Mouse (Mus musculus) kidney, embryonic 16.5 days (tissue): ENCODE measurements around the gene H2-Ab1. TPM values are rescaled to one million over a fixed set of nuclear protein-coding genes. Genes with fewer than 3 reads are reported as not detected.
"Not testable (repeated sequence)": the region's sequence is repeated elsewhere in the genome, so short reads cannot be mapped to it uniquely, and the experiment has no call there.

ENCODE experiments used
- ATAC-seq: fragments of 200-750 bp; cut with Nextera tagmentation; 2 replicates; pipeline ENCODE4 v1.8.0; 2017; ENCODE audit warnings: moderate TSS enrichment; ENCODE audit not compliant: low FRiP score, low TSS enrichment
- H3K27ac ChIP-seq: fragments of 300-500 bp; sonication (generic); 2 replicates; pipeline ENCODE4 v1.5.1; 2014; ENCODE audit warnings: low read length
- H3K27me3 ChIP-seq: fragments of 300-500 bp; sonication (generic); 2 replicates; pipeline ENCODE4 v1.6.1; 2014; ENCODE audit warnings: low read length, control low read depth, mixed read lengths; ENCODE audit not compliant: insufficient read depth
- H3K36me3 ChIP-seq: fragments of 300-500 bp; sonication (generic); 2 replicates; pipeline ENCODE4 v1.6.1; 2014; ENCODE audit warnings: low read length, control low read depth, mixed read lengths; ENCODE audit not compliant: insufficient read depth
- H3K4me1 ChIP-seq: fragments of 300-500 bp; sonication (generic); 2 replicates; pipeline ENCODE4 v1.6.1; 2014; ENCODE audit warnings: low read length, control low read depth, mixed read lengths; ENCODE audit not compliant: insufficient read depth
- H3K4me2 ChIP-seq: fragments of 300-500 bp; sonication (generic); replicated peaks from 2 replicates; pipeline ENCODE4 v1.6.1; 2014; ENCODE audit warnings: low read depth, low read length
- H3K4me3 ChIP-seq: fragments of 300-500 bp; sonication (generic); 2 replicates; pipeline ENCODE4 v1.5.1; 2014; ENCODE audit warnings: mild to moderate bottlenecking, low read length
- H3K9ac ChIP-seq: fragments of 300-500 bp; sonication (generic); replicated peaks from 2 replicates; pipeline ENCODE4 v1.6.1; 2014; ENCODE audit warnings: low read length
- H3K9me3 ChIP-seq: fragments of 300-500 bp; sonication (generic); 2 replicates; pipeline ENCODE4 v1.6.1; 2016; ENCODE audit warnings: low read length, control low read depth
- WGBS: fragments of 180-500 bp; shearing (Covaris S2); extraction: QIAGEN DNeasy Blood & Tissue Kit; methylation state at CpG from one replicate; pipeline ENCODE4 v1.1.7; 2014; 5-methylcytosine and 5-hydroxymethylcytosine counted together
- polyA plus RNA-seq: library from polyadenylated mRNA; unstranded; fragments of >200 nt; fragmentation: Nextera tagmentation; extraction: Ambion mirVana; gene quantifications from 2 replicates; pipeline ENCODE4 v1.2.1, GENCODE M21; 2015

H2-Ab1 gene
- polyA plus RNA-seq, 1 experiment from 2014 or later: 37.9 TPM

GRCm38 (mm10) chr17:34217986-34218385 lies 39.5 kb upstream of the H2-Ab1 start:
- WGBS: 80% methylated on average over 5 of the region's 5 CpGs
- no peak for ATAC-seq

GRCm38 (mm10) chr17:34218675-34219074 lies 38.8 kb upstream of the H2-Ab1 start:
- H3K4me1 ChIP-seq: no peaks in the 10 kb centered on the region
- no peak overlapping the region for H3K9ac ChIP-seq
- no peak for ATAC-seq
- WGBS: 79% methylated on average over 11 of the region's 11 CpGs
- H3K4me3 ChIP-seq: no peak overlapping the region
- no peak overlapping the region for H3K27ac ChIP-seq
- peaks cover 4% of the 10 kb centered on the region; the same call in 1 of the 2 replicates for H3K9me3 ChIP-seq
- H3K36me3 ChIP-seq: no peaks in the 10 kb centered on the region
- peaks cover 16% of the 10 kb centered on the region for H3K27me3 ChIP-seq
- no peak overlapping the region for H3K4me2 ChIP-seq

More at GRCm38 (mm10) chr17:34217986-34218385, 39.5 kb upstream of the H2-Ab1 start:
- H3K27ac ChIP-seq: no peak overlapping the region
- no peak overlapping the region for H3K9ac ChIP-seq
- no peaks in the 10 kb centered on the region for H3K4me1 ChIP-seq
- no peaks in the 10 kb centered on the region for H3K36me3 ChIP-seq
- no peak overlapping the region for H3K4me3 ChIP-seq
- peaks cover 23% of the 10 kb centered on the region for H3K27me3 ChIP-seq
- H3K4me2 ChIP-seq: no peak overlapping the region
- H3K9me3 ChIP-seq: peaks cover 4% of the 10 kb centered on the region; the same call in 1 of the 2 replicates

- H3K36me3 ChIP-seq, H3K4me1 ChIP-seq, H3K9me3 ChIP-seq, ATAC-seq, H3K9ac ChIP-seq, H3K27ac ChIP-seq, H3K4me3 ChIP-seq, H3K4me2 ChIP-seq: not testable (repeated sequence)
- 87% methylated on average over 7 of the region's 11 CpGs for WGBS
- peaks cover 12% of the 10 kb centered on the region for H3K27me3 ChIP-seq
These were observed 38.4 kb upstream of the H2-Ab1 start for GRCm38 (mm10) chr17:34219096-34219495.

- H3K4me1 ChIP-seq, H3K27me3 ChIP-seq, H3K4me3 ChIP-seq, H3K4me2 ChIP-seq, ATAC-seq, H3K9ac ChIP-seq, H3K9me3 ChIP-seq, H3K36me3 ChIP-seq, H3K27ac ChIP-seq: not testable (repeated sequence)
- WGBS: 85% methylated on average over 3 of the region's 7 CpGs
These were observed 37.7 kb upstream of the H2-Ab1 start for GRCm38 (mm10) chr17:34219801-34220200.

- not testable (repeated sequence) for ATAC-seq
- WGBS: 100% methylated on average over 2 of the region's 16 CpGs
These were observed 37.1 kb upstream of the H2-Ab1 start for GRCm38 (mm10) chr17:34220401-34220800.

GRCm38 (mm10) chr17:34224816-34225215 lies 32.7 kb upstream of the H2-Ab1 start:
- 98% methylated on average over 3 of the region's 3 CpGs for WGBS
- H3K9ac ChIP-seq: no peak overlapping the region

More at GRCm38 (mm10) chr17:34220401-34220800, 37.1 kb upstream of the H2-Ab1 start:
- not testable (repeated sequence) for H3K9ac ChIP-seq, H3K9me3 ChIP-seq, H3K4me1 ChIP-seq, H3K27me3 ChIP-seq, H3K27ac ChIP-seq, H3K36me3 ChIP-seq, H3K4me2 ChIP-seq, H3K4me3 ChIP-seq

GRCm38 (mm10) chr17:34225426-34225825 lies 32.1 kb upstream of the H2-Ab1 start:
- Histone ChIP-seq H3K27ac (no peak overlapping the region), H3K36me3 (no peaks in the 10 kb centered on the region), H3K4me1 (no peaks in the 10 kb centered on the region), H3K4me3 (no peak overlapping the region), H3K9me3 (peaks cover 7% of the 10 kb centered on the region), H3K9ac (no peak overlapping the region), H3K27me3 (no peaks in the 10 kb centered on the region), H3K4me2 (no peak overlapping the region)
- 96% methylated on average over 8 of the region's 8 CpGs for WGBS
- ATAC-seq: no peak

More at GRCm38 (mm10) chr17:34224816-34225215, 32.7 kb upstream of the H2-Ab1 start:
- ATAC-seq: no peak
- H3K27ac ChIP-seq: no peak overlapping the region
- no peak overlapping the region for H3K4me3 ChIP-seq
- H3K4me1 ChIP-seq: no peaks in the 10 kb centered on the region
- no peaks in the 10 kb centered on the region for H3K36me3 ChIP-seq
- H3K27me3 ChIP-seq: no peaks in the 10 kb centered on the region
- H3K9me3 ChIP-seq: peaks cover 7% of the 10 kb centered on the region
- H3K4me2 ChIP-seq: no peak overlapping the region

DNA sequence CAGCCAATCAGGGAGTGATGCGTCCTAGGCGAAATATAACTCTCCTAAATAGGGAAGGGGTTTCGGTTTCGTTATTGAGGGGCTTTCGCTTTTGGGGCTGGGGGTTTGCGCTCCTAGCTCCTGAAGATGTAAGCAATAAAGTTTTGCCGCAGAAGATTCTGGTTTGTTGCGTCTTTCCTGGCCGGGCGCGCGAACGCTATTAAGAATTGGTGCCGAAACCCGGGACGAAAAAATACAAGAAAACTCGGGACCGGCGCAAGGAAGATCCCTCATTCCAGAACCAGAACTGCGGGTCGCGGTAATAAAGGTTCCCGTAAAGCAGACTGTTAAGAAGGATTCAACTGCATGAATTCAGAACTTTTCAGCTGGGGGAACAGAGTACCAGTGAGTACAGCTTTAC lies 31.6 kb upstream of the H2-Ab1 start:
- not testable (repeated sequence) for H3K4me3 ChIP-seq, ATAC-seq, H3K4me1 ChIP-seq, H3K27me3 ChIP-seq, H3K4me2 ChIP-seq, H3K9me3 ChIP-seq, H3K36me3 ChIP-seq, H3K27ac ChIP-seq, H3K9ac ChIP-seq
- WGBS: 97% methylated on average over 12 of the region's 23 CpGs

DNA sequence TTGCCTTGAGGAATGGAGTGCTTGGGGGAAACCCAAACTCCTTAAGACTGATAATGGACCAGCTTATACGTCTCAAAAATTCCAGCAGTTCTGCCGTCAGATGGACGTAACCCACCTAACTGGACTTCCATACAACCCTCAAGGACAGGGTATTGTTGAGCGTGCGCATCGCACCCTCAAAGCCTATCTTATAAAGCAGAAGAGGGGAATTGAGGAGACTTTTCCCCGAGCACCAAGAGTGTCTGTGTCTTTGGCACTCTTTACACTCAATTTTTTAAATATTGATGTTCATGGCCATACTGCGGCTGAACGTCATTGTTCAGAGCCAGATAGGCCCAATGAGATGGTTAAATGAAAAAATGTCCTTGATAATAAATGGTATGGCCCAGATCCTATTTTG lies 26.5 kb upstream of the H2-Ab1 start:
- H3K4me3 ChIP-seq, H3K27ac ChIP-seq, H3K4me2 ChIP-seq, ATAC-seq, H3K27me3 ChIP-seq, H3K9ac ChIP-seq, H3K4me1 ChIP-seq, H3K9me3 ChIP-seq, H3K36me3 ChIP-seq: not testable (repeated sequence)
- 95% methylated on average over 6 of the region's 9 CpGs for WGBS

GRCm38 (mm10) chr17:34232021-34232420 lies 25.5 kb upstream of the H2-Ab1 start:
- H3K36me3 ChIP-seq, H3K27me3 ChIP-seq, H3K9me3 ChIP-seq, H3K4me1 ChIP-seq, H3K27ac ChIP-seq, H3K4me2 ChIP-seq, ATAC-seq, H3K9ac ChIP-seq, H3K4me3 ChIP-seq: not testable (repeated sequence)
- 96% methylated on average over 4 of the region's 7 CpGs for WGBS
